Mouse (Mus musculus) neural tube, embryonic 14.5 days (tissue): ENCODE measurements around the gene AL731706.1. TPM values are rescaled to one million over a fixed set of nuclear protein-coding genes. Genes with fewer than 3 reads are reported as not detected.
"Not testable (repeated sequence)": the region's sequence is repeated elsewhere in the genome, so short reads cannot be mapped to it uniquely, and the experiment has no call there.

Experiments
- ATAC-seq: fragments of 200-750 bp; cut with Nextera tagmentation; 2 replicates; pipeline ENCODE4 v1.8.0; 2017; ENCODE audit warnings: low read depth, mild to moderate bottlenecking, moderate TSS enrichment, moderate library complexity
- H3K27ac ChIP-seq: fragments of 300-500 bp; sonication (generic); 2 replicates; pipeline ENCODE4 v1.5.1; 2014; ENCODE audit warnings: low read depth, mild to moderate bottlenecking, control low read depth, low read length, moderate library complexity, mixed read lengths
- H3K27me3 ChIP-seq: fragments of 300-500 bp; sonication (generic); 2 replicates; pipeline ENCODE4 v1.6.1; 2014; ENCODE audit warnings: low read length; ENCODE audit not compliant: control insufficient read depth, insufficient read depth
- H3K36me3 ChIP-seq: fragments of 300-500 bp; sonication (generic); 2 replicates; pipeline ENCODE4 v1.6.1; 2014; ENCODE audit warnings: low read length, mixed read lengths; ENCODE audit not compliant: control insufficient read depth, insufficient read depth
- H3K4me1 ChIP-seq: fragments of 300-500 bp; sonication (generic); 2 replicates; pipeline ENCODE4 v1.6.1; 2014; ENCODE audit warnings: low read length; ENCODE audit not compliant: control insufficient read depth, insufficient read depth
- H3K4me2 ChIP-seq: fragments of 300-500 bp; sonication (generic); 2 replicates; pipeline ENCODE4 v1.6.1; 2014; ENCODE audit warnings: mild to moderate bottlenecking, low read depth, low read length, control low read depth
- H3K4me3 ChIP-seq: fragments of 300-500 bp; sonication (generic); 2 replicates; pipeline ENCODE4 v1.5.1; 2014; ENCODE audit warnings: low read depth, low read length, control low read depth, mixed read lengths
- H3K9ac ChIP-seq: fragments of 300-500 bp; sonication (generic); replicated peaks from 2 replicates; pipeline ENCODE4 v1.6.1; 2014; ENCODE audit warnings: low read depth, mild to moderate bottlenecking, control low read depth, low read length, mixed read lengths
- H3K9me3 ChIP-seq: fragments of 300-500 bp; sonication (generic); 2 replicates; pipeline ENCODE4 v1.6.1; 2016; ENCODE audit warnings: low read length; ENCODE audit not compliant: control insufficient read depth
- WGBS: fragments of 180-500 bp; shearing (Covaris S2); extraction: QIAGEN DNeasy Blood & Tissue Kit; methylation state at CpG from one replicate; pipeline ENCODE4 v1.1.7; 2014; 5-methylcytosine and 5-hydroxymethylcytosine counted together
- polyA plus RNA-seq: library from polyadenylated mRNA; unstranded; fragments of >200 nt; fragmentation: Nextera tagmentation; extraction: Ambion mirVana; gene quantifications from 2 replicates; pipeline ENCODE4 v1.2.1, GENCODE M21; 2014

The AL731706.1 gene
- polyA plus RNA-seq, 1 experiment from 2014 or later: 25.6 TPM

DNA sequence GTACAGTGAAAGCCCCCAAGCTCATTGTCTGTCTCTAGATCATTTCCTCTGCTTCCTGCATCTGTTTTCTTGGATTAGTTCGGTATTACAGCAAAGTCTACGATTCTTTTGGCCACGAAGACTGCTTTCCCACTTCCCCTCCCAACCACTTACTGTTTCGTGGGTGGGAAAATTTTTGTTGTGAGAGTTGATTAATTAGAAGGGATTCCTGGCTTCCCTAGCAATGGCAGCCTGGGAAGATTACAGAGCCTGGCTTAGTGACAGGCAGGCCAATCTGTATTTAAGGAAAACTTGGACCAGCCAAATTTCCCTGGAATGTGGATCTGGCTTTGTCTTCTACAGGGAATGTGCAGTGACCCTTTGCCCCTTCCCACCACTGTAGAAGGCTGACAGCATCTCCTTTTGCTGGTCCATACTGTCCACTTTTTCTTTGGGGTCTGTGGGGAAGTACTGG, 20.8 kb upstream of the AL731706.1 start:
- H3K27ac ChIP-seq: no peak overlapping the region
- no peaks in the 10 kb centered on the region for H3K4me1 ChIP-seq
- no peaks in the 10 kb centered on the region for H3K36me3 ChIP-seq
- H3K4me3 ChIP-seq: no peak overlapping the region
- H3K9ac ChIP-seq: no peak overlapping the region
- WGBS: 33% methylated on average over 4 of the region's 4 CpGs
- 0 out of 2 replicates have a peak, but pooled peaks have one; percentile 42 for ATAC-seq
- H3K27me3 ChIP-seq: no peaks in the 10 kb centered on the region
- H3K4me2 ChIP-seq: no peak overlapping the region
- H3K9me3 ChIP-seq: no peaks in the 10 kb centered on the region

DNA sequence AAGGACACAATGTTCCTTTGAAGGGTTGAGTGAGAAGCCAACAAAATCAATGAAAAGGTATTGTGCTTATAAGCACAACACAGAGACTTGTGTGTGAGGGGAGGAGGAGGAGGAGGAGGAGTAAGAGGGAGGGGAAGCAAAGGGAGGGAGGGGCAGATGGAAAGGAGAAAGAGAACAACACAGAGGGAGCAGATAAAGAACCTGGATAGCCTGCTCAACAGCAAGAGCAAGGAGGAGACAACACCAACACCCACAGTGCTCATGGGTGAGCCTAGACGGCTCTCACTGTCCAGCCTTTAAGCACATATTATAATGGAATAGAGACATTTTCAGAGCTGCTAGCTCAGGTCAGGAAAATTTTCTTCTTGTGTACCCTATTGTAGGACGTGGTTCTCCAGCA, 18.1 kb upstream of the AL731706.1 start:
- WGBS: 72% methylated on average over 2 of the region's 2 CpGs
- no peak for ATAC-seq
- no peak overlapping the region for H3K4me2 ChIP-seq
- H3K9me3 ChIP-seq: no peaks in the 10 kb centered on the region
- no peaks in the 10 kb centered on the region for H3K27me3 ChIP-seq
- H3K4me1 ChIP-seq: no peaks in the 10 kb centered on the region
- H3K36me3 ChIP-seq: no peaks in the 10 kb centered on the region
- no peak overlapping the region for H3K4me3 ChIP-seq
- H3K9ac ChIP-seq: no peak overlapping the region
- H3K27ac ChIP-seq: no peak overlapping the region

DNA sequence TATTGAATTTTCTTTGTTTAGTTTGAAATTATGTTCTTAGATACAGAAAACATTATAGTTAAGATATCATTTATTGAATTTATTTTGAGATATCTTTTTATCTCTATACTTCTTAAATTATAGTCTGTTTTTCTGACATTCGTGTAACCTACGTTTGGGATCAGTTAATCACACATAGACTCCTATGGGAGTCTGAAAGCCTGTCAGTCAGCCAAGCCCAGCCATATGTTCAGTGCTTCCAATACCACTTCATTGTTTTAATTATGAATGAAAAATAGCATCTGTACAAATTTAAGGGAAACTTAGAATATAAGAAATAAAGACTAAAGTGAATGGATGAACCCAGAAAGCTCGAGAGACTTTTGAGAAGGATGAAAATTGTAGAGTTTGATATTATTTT, 17.4 kb upstream of the AL731706.1 start:
- no peak for ATAC-seq
- WGBS: 67% methylated on average over 3 of the region's 3 CpGs
- no peaks in the 10 kb centered on the region for H3K27me3 ChIP-seq
- no peaks in the 10 kb centered on the region for H3K9me3 ChIP-seq
- no peak overlapping the region for H3K27ac ChIP-seq
- H3K9ac ChIP-seq: no peak overlapping the region
- no peaks in the 10 kb centered on the region for H3K36me3 ChIP-seq
- H3K4me1 ChIP-seq: no peaks in the 10 kb centered on the region
- no peak overlapping the region for H3K4me2 ChIP-seq
- H3K4me3 ChIP-seq: no peak overlapping the region

DNA sequence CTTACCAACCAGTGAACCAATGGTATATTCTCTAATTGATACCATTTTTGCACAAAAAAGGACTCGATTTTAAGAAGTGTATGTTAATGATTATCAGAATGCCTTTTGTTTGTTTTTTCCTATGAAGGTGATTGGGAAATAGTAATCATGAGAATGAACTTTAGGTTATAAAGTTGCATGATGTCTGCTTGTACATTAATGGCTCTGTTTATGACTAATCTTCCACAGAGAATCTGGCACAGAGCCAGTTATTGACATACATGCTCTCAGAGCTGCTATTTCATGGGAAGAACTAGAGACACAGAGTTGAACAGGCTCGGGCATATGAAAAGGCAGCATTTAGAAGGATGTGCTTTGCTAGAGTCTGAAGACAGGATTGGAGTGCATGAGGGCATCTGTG, 4.9 kb upstream of the AL731706.1 start:
- no peaks in the 10 kb centered on the region for H3K27me3 ChIP-seq
- H3K9ac ChIP-seq: no peak overlapping the region
- no peak overlapping the region for H3K4me2 ChIP-seq
- H3K4me3 ChIP-seq: no peak overlapping the region
- H3K4me1 ChIP-seq: peaks cover 5% of the 10 kb centered on the region; the same call in 1 of the 2 replicates
- 74% methylated on average over 2 of the region's 2 CpGs for WGBS
- H3K27ac ChIP-seq: no peak overlapping the region
- H3K36me3 ChIP-seq: no peaks in the 10 kb centered on the region
- H3K9me3 ChIP-seq: no peaks in the 10 kb centered on the region
- no peak for ATAC-seq

DNA sequence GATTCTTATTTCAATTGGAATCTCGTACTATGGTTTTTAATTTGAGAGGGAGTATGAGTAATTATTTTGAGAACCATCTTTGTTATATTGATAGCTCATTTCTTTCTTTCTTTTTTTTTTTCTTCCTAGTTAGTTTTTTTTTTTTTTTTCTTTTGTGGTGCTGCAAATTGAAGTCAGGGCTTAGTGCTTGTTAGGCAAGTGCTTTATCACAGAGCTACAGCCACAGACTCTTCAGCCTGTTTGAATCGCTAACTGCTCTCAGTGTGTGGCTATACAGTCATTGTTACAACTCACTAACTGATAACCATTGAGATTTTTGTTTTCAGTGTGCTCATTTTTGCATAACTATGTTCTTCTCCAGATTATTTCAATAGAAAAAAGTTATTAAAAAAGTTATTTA, 3.3 kb upstream of the AL731706.1 start:
- Histone ChIP-seq H3K36me3 (no peaks in the 10 kb centered on the region), H3K27ac (no peak overlapping the region), H3K9me3 (no peaks in the 10 kb centered on the region), H3K4me1 (peaks cover 5% of the 10 kb centered on the region; the same call in 1 of the 2 replicates), H3K27me3 (no peaks in the 10 kb centered on the region), H3K4me2 (no peak overlapping the region), H3K9ac (no peak overlapping the region), H3K4me3 (no peak overlapping the region)
- 78% methylated on average over 2 of the region's 2 CpGs for WGBS
- no peak for ATAC-seq

DNA sequence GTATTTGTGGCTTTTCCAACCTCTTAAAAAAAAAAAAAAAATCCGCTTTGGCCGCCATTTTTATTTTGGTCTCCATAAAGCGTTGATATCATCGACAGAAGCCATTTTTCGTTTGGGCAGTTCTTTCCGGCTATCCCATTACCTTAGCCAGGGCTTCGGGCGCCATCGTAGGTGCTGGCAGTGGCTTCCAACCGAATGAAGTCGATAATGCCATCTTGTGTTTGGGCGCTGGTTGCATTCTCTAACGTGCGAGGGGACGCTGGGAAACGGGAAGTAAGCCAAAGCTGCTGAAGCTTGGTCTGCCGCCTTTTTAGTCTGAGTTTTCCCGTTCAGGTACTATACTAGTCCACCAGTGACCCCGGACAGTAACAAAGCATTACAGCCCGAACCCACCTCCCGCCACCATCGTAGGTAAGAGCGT, 772 bp upstream of the AL731706.1 start:
- Histone ChIP-seq H3K27ac (peak overlapping the region; percentile 97), H3K9ac (peak overlapping the region; percentile 68), H3K4me2 (peak overlapping the region; percentile 47), H3K36me3 (no peaks in the 10 kb centered on the region), H3K4me1 (peaks cover 5% of the 10 kb centered on the region; the same call in 1 of the 2 replicates), H3K4me3 (peak overlapping the region; percentile 53), H3K9me3 (no peaks in the 10 kb centered on the region), H3K27me3 (no peaks in the 10 kb centered on the region)
- WGBS: under 1% methylated on average over 23 of the region's 23 CpGs
- peak; percentile 84 for ATAC-seq

DNA sequence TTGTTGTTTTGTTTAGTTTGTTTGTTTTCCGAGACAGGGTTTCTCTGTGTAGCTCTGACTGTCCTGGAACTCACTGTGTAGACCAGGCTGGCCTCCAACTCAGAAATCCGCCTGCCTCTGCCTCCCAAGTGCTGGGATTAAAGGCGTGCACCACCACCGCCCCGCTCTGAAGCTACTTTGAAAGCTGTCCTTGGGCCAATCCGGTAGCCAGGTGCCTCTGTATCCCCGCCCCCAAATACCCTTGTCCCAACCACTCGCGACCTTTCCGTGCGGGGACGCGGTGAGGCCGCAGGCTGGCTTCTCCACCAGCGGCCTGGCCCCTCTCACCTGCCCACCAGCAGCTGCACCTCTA, 497 bp downstream of the AL731706.1 start:
- ATAC-seq: peak; percentile 74
- H3K9me3 ChIP-seq, H3K4me1 ChIP-seq, H3K27me3 ChIP-seq, H3K36me3 ChIP-seq: not testable (repeated sequence)
- peak overlapping the region; percentile 97 for H3K27ac ChIP-seq
- H3K9ac ChIP-seq: peak overlapping the region; percentile 60
- H3K4me2 ChIP-seq: peak overlapping the region; percentile 41
- peak overlapping the region; percentile 53 for H3K4me3 ChIP-seq
- 7% methylated on average over 15 of the region's 15 CpGs for WGBS

DNA sequence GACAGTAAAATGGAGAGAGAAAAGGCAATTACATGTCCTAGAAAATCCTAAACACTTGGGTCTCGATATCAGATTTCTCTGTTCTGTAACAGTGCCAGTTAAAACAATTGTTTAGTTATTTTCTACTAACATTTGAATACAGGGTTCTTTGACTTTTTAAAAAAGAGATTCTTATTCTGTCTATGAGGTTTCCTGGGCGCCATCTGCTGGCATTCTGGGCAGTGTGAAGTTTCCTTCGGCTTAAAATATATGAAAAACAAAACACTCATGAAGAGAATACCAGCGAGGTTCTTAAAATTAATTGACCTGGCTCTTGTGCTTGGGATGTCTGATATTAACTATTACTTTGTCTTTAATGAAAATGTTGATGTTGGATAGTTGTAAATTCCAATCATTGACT, 4.3 kb downstream of the AL731706.1 start:
- whole genome bisulfite sequencing: 69% methylated on average over 4 of the region's 4 CpGs
- Histone ChIP-seq H3K27ac (no peak overlapping the region), H3K4me3 (no peak overlapping the region), H3K4me1 (no peaks in the 10 kb centered on the region), H3K27me3 (no peaks in the 10 kb centered on the region), H3K36me3 (peaks cover 10% of the 10 kb centered on the region), H3K9me3 (no peaks in the 10 kb centered on the region), H3K9ac (no peak overlapping the region), H3K4me2 (no peak overlapping the region)
- ATAC-seq: no peak

DNA sequence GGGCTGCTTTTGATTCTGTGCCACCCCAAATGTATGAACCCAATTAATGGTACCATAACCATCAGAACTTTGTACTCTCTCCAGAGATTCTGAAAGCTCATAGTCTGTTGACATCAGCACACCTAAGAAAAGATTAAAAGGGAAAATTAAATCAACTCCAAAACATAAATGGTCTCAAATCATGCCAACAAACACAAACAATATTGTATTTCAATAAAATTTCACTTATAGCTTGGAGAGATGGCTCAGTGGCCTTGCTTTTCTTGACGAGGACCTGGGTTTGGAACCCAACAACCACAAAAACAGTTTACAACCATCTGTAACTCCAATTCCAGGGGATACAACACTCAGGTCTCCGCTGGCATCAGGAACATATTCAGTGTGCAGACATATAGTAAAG, 5.6 kb downstream of the AL731706.1 start, which contains the start of gene AL731706.2:
TSS of gene AL731706.2 (minus strand) at position 101 of the 400 bp plus-strand sequence.
- H3K9ac ChIP-seq: no peak within 1 kb of the TSS
- H3K4me2 ChIP-seq: no peak within 1 kb of the TSS
- H3K4me3 ChIP-seq: no peak within 1 kb of the TSS
- no peak within 1 kb of the TSS for H3K27ac ChIP-seq
- H3K4me1 ChIP-seq: no peaks in the 10 kb centered on the region
- peaks cover 18% of the 10 kb centered on the region for H3K36me3 ChIP-seq
- no peak for ATAC-seq
- H3K9me3 ChIP-seq: no peaks in the 10 kb centered on the region
- WGBS: 96% methylated on average over 2 of the region's 2 CpGs
- H3K27me3 ChIP-seq: no peaks in the 10 kb centered on the region
